Mouse (Mus musculus) embryonic fibroblast, embryonic 13.5 days (primary cell): ENCODE data around the gene Mtmr3.

Experiments used
- CTCF ChIP-seq: IDR thresholded peaks from 2 replicates; pipeline ENCODE4 v1.5.1; 2011; ENCODE audit warnings: mild to moderate bottlenecking, control low read depth, low read length, moderate library complexity, borderline replicate concordance; ENCODE audit not compliant: insufficient read depth
- POLR2A ChIP-seq: IDR thresholded peaks from 2 replicates; pipeline ENCODE4 v1.6.1; 2011; ENCODE audit warnings: low read depth, mild to moderate bottlenecking, control low read depth, low read length, moderate library complexity

DNA sequence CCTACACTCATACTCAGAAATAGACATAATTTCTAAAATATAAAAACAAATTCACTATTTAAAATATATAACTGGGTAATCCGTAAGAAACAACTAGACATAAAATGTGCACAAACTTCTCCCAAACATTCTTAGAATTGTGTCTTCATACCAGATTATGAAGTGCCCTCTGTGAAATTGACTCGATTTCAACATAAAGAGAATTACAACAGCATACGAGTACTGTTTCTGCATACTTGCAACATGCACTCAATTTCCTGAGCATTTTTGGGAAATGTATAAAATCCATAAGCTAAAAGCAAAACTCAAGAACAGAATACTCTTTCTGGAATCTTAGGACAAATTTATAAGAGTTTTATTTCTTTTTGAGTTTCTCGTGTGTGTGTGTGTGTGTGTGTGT is 2.9 kb downstream of the Mtmr3 start:
- no peak for TF ChIP-seq CTCF
- TF ChIP-seq POLR2A = no peak
